Mouse (Mus musculus) bone marrow macrophage, adult 2 months (primary cell): ENCODE measurements around the gene Ntrk2.

Source experiments
- CTCF ChIP-seq: IDR thresholded peaks from 2 replicates; pipeline ENCODE4 v1.5.1; 2012; ENCODE audit warnings: low read depth, mild to moderate bottlenecking, low read length, moderate library complexity
- POLR2A ChIP-seq: IDR thresholded peaks from 2 replicates; pipeline ENCODE4 v1.6.1; 2012; ENCODE audit warnings: mild to moderate bottlenecking, low read depth, low read length, borderline replicate concordance

GRCm38 (mm10) chr13:58940208-58940607 is 133.8 kb downstream of the Ntrk2 start:
- TF ChIP-seq CTCF = no peak
- TF ChIP-seq POLR2A = no peak
